Mouse (Mus musculus) spleen, adult 2 months (tissue): Measurements from ENCODE around the gene Snorc.

ENCODE experiments used
- CTCF ChIP-seq: fragments of 200-500 bp; IDR thresholded peaks from 2 replicates; pipeline ENCODE4 v1.5.1; 2011; ENCODE audit warnings: mild to moderate bottlenecking, inconsistent platforms; ENCODE audit not compliant: insufficient read depth, insufficient read length, insufficient replicate concordance; ENCODE audit errors: extremely low read depth
- POLR2A ChIP-seq: fragments of 200-500 bp; IDR thresholded peaks from 2 replicates; pipeline ENCODE4 v1.6.1; 2011; ENCODE audit warnings: low read depth, low read length, inconsistent platforms

GRCm38 (mm10) chr1:87458045-87458444 lies 12.0 kb upstream of the Snorc start:
- no peak for TF ChIP-seq CTCF
- no peak for TF ChIP-seq POLR2A
